Mouse (Mus musculus): Measurements from ENCODE around the gene Bbs4.

- TF ChIP-seq CTCF (IDR thresholded peaks at IDR 0.05; ENCODE audit: extremely low read depth, insufficient read depth, low read length) (no peak), POLR2A (IDR thresholded peaks at IDR 0.05; ENCODE audit: extremely low read depth, insufficient read depth, low read length) (no peak)
Measured at GRCm38 (mm10) chr9:59278199-59278598, 75.1 kb downstream of the Bbs4 start.
